Mouse (Mus musculus): ENCODE measurements at regions not wholly inside any gene's neighbourhood (a gene's known extent, or its start where the extent isn't known, plus 50 kb on each side); places are given as distances from the start of the nearest gene placed in this dataset.

GRCm38 (mm10) chr5:45269391-45269790 lies 180.6 kb downstream of the Qdpr start:
- DNase-seq: no peak

GRCm38 (mm10) chr5:45266914-45267313 lies 183.1 kb downstream of the Qdpr start:
- no peak for DNase-seq

- no peak for DNase-seq
Measured at GRCm38 (mm10) chr5:45258486-45258885, 191.6 kb downstream of the Qdpr start.

GRCm38 (mm10) chr5:45256256-45256999 lies 193.6 kb downstream of the Qdpr start:
- no peak for DNase-seq

GRCm38 (mm10) chr5:45231856-45232255 lies 218.2 kb downstream of the Qdpr start:
- no peak for DNase-seq

GRCm38 (mm10) chr5:45230097-45230496 lies 219.9 kb downstream of the Qdpr start:
- no peak for DNase-seq

- DNase-seq: no peak
Measured at GRCm38 (mm10) chr5:45229477-45229876, 220.6 kb downstream of the Qdpr start.

GRCm38 (mm10) chr5:45228226-45228927 lies 221.7 kb downstream of the Qdpr start:
- DNase-seq: no peak

- DNase-seq: peak in 1 of 2 experiments; percentile 9
Measured at GRCm38 (mm10) chr5:45220272-45220916, 229.6 kb downstream of the Qdpr start.

- no peak for DNase-seq
Measured at GRCm38 (mm10) chr5:45219558-45219957, 230.5 kb downstream of the Qdpr start.

- DNase-seq: no peak
Measured at GRCm38 (mm10) chr5:45219101-45219500, 230.9 kb downstream of the Qdpr start.

- DNase-seq: no peak
Measured at GRCm38 (mm10) chr5:45214475-45214874, 235.6 kb downstream of the Qdpr start.

GRCm38 (mm10) chr5:45198408-45198807 lies 251.6 kb downstream of the Qdpr start:
- DNase-seq: no peak

GRCm38 (mm10) chr5:45196159-45196558 lies 253.9 kb downstream of the Qdpr start:
- no peak for DNase-seq

GRCm38 (mm10) chr5:45192287-45192686 lies 257.7 kb downstream of the Qdpr start:
- DNase-seq: no peak

- DNase-seq: peak in 1 of 2 experiments; percentile 8
Measured at GRCm38 (mm10) chr5:45173035-45173755, 276.8 kb downstream of the Qdpr start.

GRCm38 (mm10) chr5:45159194-45159593 lies 290.8 kb downstream of the Qdpr start:
- DNase-seq: no peak

GRCm38 (mm10) chr5:45154936-45155335 lies 295.1 kb downstream of the Qdpr start:
- no peak for DNase-seq

- DNase-seq: no peak
Measured at GRCm38 (mm10) chr5:45144186-45144585, 305.9 kb downstream of the Qdpr start.

GRCm38 (mm10) chr5:45137198-45137973 lies 312.6 kb downstream of the Qdpr start:
- DNase-seq: no peak

- DNase-seq: no peak
Measured at GRCm38 (mm10) chr5:45136696-45137095, 313.3 kb downstream of the Qdpr start.

- DNase-seq: no peak
Measured at GRCm38 (mm10) chr5:45127971-45128370, 322.1 kb downstream of the Qdpr start.
